Mouse (Mus musculus): ENCODE measurements around the gene Rsbn1l.

DNA sequence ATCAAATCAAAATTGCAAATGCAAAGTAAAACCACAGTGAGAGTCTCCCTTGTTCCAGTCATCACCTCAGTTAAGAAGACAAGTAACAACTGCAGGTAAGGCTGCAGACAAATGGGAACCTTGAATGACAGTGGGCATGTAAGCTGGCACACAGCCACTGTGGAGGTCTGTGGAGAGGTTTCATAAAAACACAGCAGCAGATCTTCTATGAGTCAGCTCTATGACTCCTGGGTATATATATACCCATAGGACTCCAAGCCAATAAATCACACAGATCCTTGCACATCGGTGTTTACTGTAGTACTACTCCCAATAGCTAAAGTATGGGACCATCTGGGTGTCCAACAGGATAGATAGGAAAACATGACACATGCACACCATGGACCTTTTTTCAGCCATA, 83.1 kb downstream of the Rsbn1l start:
- TF ChIP-seq TAL1 (IDR thresholded peaks at IDR 0.05; ENCODE audit: low read length) (no peak), GATA1 (IDR thresholded peaks at IDR 0.05; ENCODE audit: low read length) (no peak)
